Mouse (Mus musculus): ENCODE measurements around the gene Gm9837. TPM values are rescaled to one million over a fixed set of nuclear protein-coding genes. Genes with fewer than 3 reads are reported as not detected.

Gene Gm9837
- total RNA-seq, 4 experiments from 2014 or later, result not detected

- no peak for DNase-seq (ENCODE audit: low spot score)
Measured at GRCm38 (mm10) chr11:53425711-53426255, 44.5 kb downstream of the Gm9837 start.

DNA sequence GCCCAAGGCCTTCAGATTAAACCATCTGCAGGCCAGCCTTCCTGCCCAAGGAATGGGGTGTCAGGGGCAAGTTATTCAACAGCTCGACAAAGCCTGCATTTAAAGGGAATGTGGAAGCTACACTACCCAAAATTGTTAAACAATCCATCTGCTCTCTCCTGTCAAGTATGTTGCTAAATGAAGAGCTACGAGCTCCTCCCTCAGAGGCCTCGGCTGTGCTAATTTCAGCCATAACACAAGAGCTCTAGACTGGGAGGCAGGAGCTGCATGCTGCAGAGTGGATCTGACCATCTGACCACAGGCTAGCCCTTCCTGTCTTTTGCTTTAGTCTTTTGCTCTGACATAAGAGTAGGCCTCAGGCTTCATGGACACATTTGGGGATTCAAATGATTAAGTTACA lies 45.0 kb downstream of the Gm9837 start:
- no peak for DNase-seq (ENCODE audit: low spot score)

- no peak for DNase-seq (ENCODE audit: low spot score)
Measured at GRCm38 (mm10) chr11:53424826-53425225, 45.5 kb downstream of the Gm9837 start.

DNA sequence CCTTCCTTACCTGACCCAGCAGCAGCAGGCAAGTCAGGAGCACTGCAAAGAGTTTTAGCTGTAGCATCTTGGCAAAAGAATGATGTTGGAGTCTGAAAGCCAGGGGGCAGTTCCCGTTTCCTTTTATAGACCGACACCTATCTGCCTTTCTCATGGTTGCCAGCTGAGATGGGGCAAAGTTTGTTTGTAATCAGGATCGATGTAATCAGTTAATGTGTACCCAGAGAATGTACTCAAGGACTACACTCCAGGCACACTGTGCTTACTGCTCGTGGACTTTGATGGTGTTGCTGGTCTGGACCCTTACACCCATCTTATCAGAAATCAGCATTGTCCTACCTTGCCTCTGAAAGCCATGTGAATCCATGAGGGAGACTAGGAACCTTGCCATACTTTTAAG lies 47.2 kb downstream of the Gm9837 start, which contains the start of gene Leap2:
Gene Leap2 (minus strand): TSS at position 135 of the 400 bp plus-strand sequence.
- DNase-seq (ENCODE audit: low spot score), result no peak

Other genes with a start within 250 kb of the Gm9837 start
- gene Hspa4, start 170.0 kb downstream of the Gm9837 start, total RNA-seq (2022), result 100 to 1,000 TPM; 113 to 135 (median 122) TPM
- gene Zcchc10, start 145.8 kb downstream of the Gm9837 start, total RNA-seq (2022), result 10 to 100 TPM in 1 of 4 experiments, 1 to 10 TPM in 3; 6.6 to 10.6 (median 6.7) TPM
- gene Aff4, start 119.6 kb downstream of the Gm9837 start, total RNA-seq (2022), result 10 to 100 TPM; 73.2 to 91.8 (median 82.4) TPM
- not detected for gene Leap2, start 47.3 kb downstream of the Gm9837 start, total RNA-seq (2022)
- gene Uqcrq, start 39.6 kb downstream of the Gm9837 start, total RNA-seq (2022), result 1,000 to 10,000 TPM; 2,591 to 2,839 (median 2,740) TPM
- gene Gdf9, start 39.5 kb downstream of the Gm9837 start, total RNA-seq (2022), result under 1 TPM; 0.14 to 0.44 (median 0.29) TPM
- gene Gm10447, start 13.4 kb downstream of the Gm9837 start, total RNA-seq (2022), result not detected
- gene Shroom1, start 13.3 kb downstream of the Gm9837 start, total RNA-seq (2022), result under 1 TPM; 0.57 to 0.82 (median 0.73) TPM
- gene Gm9945, start 9.7 kb upstream of the Gm9837 start, total RNA-seq (2022), result not detected
- under 1 TPM; 0.22 to 0.44 (median 0.34) TPM for gene Sowaha, start 9.8 kb upstream of the Gm9837 start, total RNA-seq (2022)
- gene Sept8, start 48.8 kb upstream of the Gm9837 start, total RNA-seq (2022), result 10 to 100 TPM; 22.3 to 27.2 (median 25.6) TPM
- gene Kif3a, start 96.9 kb upstream of the Gm9837 start, total RNA-seq (2022), result 10 to 100 TPM in 1 of 4 experiments, 1 to 10 TPM in 3; 8.2 to 10.3 (median 8.8) TPM
- gene Il4, start 148.2 kb upstream of the Gm9837 start, total RNA-seq (2022), result not detected
- gene Il13, start 164.2 kb upstream of the Gm9837 start, total RNA-seq (2022), result not detected
- gene Rad50, start 236.8 kb upstream of the Gm9837 start, total RNA-seq (2022), result 1 to 10 TPM; 6.4 to 9.5 (median 7.3) TPM

Data from heart, adult 8-10 months (tissue).